Mouse (Mus musculus) olfactory bulb, adult 2 months (tissue): ENCODE results near the gene Cdk5rap2. TPM values are rescaled to one million over a fixed set of nuclear protein-coding genes. Genes with fewer than 3 reads are reported as not detected.

Experiments used
- H3K27ac ChIP-seq: fragments of 200-500 bp; 2 replicates; pipeline ENCODE4 v1.5.1; 2012; ENCODE audit warnings: low read depth, low read length; ENCODE audit not compliant: insufficient read depth
- H3K4me1 ChIP-seq: fragments of 200-500 bp; 2 replicates; pipeline ENCODE4 v1.6.1; 2012; ENCODE audit warnings: low read length; ENCODE audit not compliant: control insufficient read depth, insufficient read depth
- H3K4me3 ChIP-seq: fragments of 200-500 bp; 2 replicates; pipeline ENCODE4 v1.5.1; 2012; ENCODE audit warnings: mild to moderate bottlenecking, low read depth, low read length, moderate library complexity; ENCODE audit not compliant: insufficient read depth
- CTCF ChIP-seq: fragments of 200-500 bp; IDR thresholded peaks from 2 replicates; pipeline ENCODE4 v1.5.1; 2012; ENCODE audit warnings: low read depth, mild to moderate bottlenecking, low read length, moderate library complexity; ENCODE audit not compliant: insufficient read depth
- POLR2A ChIP-seq: fragments of 200-500 bp; IDR thresholded peaks from 2 replicates; pipeline ENCODE4 v1.6.1; 2012; ENCODE audit warnings: mild to moderate bottlenecking, low read depth, low read length, moderate library complexity; ENCODE audit not compliant: insufficient read depth
- WGBS: fragments of 180-500 bp; shearing (Covaris S2); methylation state at CpG from one replicate; pipeline ENCODE4 v1.1.7; 2018; 5-methylcytosine and 5-hydroxymethylcytosine counted together
- polyA plus RNA-seq: library from polyadenylated mRNA; stranded (reverse); fragments of >200 nt; gene quantifications from 2 replicates; pipeline ENCODE4 v1.2.4, GENCODE M21; 2012; ENCODE audit warnings: low replicate concordance; ENCODE audit not compliant: missing spikeins, insufficient read depth, insufficient read length

Gene Cdk5rap2
- polyA plus RNA-seq, 1 experiment = 306 TPM

- WGBS = 86% methylated on average over 5 of the region's 5 CpGs
- no peak overlapping the region for H3K27ac ChIP-seq
- H3K4me3 ChIP-seq = no peak overlapping the region
- 0 out of 2 replicates have a peak, but pooled peaks cover 3% of the 10 kb centered on the region for H3K4me1 ChIP-seq
- TF ChIP-seq CTCF (no peak), POLR2A (no peak)
Measured at GRCm38 (mm10) chr4:70399476-70399875, 10.8 kb downstream of the Cdk5rap2 start.

DNA sequence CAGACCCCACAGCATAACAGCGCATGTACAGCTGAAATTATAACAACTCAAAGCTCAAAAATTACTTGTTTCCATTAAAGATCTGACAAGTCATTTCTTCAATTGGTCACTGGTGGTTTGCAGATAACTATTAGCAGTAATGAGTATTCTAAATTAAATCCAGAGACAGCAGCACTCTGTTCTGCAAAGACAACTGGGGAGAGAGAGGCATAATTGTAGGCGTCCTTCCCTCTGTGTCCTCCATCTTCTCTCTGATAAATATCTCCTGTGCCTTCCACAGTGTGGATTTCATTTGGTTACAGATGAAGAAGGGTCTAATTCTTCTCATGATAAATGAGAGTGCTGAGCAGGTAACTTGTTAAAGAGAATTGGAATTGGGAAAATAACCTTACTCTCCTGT lies 11.2 kb downstream of the Cdk5rap2 start:
- WGBS = 92% methylated on average over 2 of the region's 2 CpGs
- Histone ChIP-seq H3K4me3 (no peak overlapping the region), H3K27ac (no peak overlapping the region), H3K4me1 (0 out of 2 replicates have a peak, but pooled peaks cover 3% of the 10 kb centered on the region)
- no peak for TF ChIP-seq POLR2A

DNA sequence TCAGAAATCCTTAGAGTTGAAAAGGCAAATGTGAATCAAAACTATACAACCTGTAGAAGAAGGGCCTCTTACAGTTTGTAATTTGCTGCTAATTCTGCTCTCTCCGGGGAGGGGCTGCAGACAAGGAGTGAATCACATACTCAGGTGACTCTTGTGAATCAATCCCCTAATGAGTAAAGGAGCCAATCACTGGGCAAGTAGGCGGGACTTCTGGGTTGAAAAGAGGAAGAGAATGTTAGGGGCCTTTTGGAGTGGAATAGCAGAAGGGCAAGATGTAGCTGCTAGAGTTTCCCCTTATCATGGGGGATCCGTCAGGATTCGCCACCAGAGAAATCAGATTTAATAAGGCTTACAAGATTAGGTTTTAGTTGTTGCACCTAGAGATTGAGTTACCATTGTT lies 12.2 kb downstream of the Cdk5rap2 start:
- WGBS = 83% methylated on average over 4 of the region's 4 CpGs
- Histone ChIP-seq H3K27ac (no peak overlapping the region), H3K4me3 (no peak overlapping the region), H3K4me1 (0 out of 2 replicates have a peak, but pooled peaks cover 3% of the 10 kb centered on the region)
- TF ChIP-seq POLR2A (no peak), CTCF (no peak)

GRCm38 (mm10) chr4:70396701-70397100 lies 13.5 kb downstream of the Cdk5rap2 start:
- TF ChIP-seq POLR2A (no peak), CTCF (no peak)
- 90% methylated on average over 5 of the region's 5 CpGs for WGBS
- no peaks in the 10 kb centered on the region for H3K4me1 ChIP-seq

DNA sequence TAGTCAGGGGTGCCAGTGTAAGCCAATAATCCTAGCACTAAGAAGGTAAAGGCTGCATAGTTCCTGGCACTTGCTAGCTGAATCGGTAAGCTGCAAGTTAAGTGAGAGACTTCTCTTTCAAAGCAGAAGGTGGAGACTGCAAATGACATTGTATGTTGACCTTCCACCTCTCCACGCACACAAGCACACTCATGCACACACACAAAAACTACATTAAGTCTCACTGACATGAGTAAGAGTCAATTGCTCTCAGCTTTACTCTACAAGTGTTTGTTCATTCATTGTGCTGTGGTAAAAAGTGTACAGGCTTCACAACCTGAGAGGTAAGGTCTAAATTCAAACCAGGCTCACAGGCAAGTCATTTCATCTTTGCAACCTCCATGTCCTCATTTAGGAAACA lies 15.5 kb downstream of the Cdk5rap2 start:
- TF ChIP-seq CTCF (no peak), POLR2A (no peak)
- 95% methylated on average over 2 of the region's 2 CpGs for WGBS
- Histone ChIP-seq H3K4me1 (peaks cover 5% of the 10 kb centered on the region; the same call in 1 of the 2 replicates), H3K4me3 (no peak overlapping the region), H3K27ac (no peak overlapping the region)

More at GRCm38 (mm10) chr4:70396701-70397100, 13.5 kb downstream of the Cdk5rap2 start:
- no peak overlapping the region for H3K27ac ChIP-seq
- no peak overlapping the region for H3K4me3 ChIP-seq

DNA sequence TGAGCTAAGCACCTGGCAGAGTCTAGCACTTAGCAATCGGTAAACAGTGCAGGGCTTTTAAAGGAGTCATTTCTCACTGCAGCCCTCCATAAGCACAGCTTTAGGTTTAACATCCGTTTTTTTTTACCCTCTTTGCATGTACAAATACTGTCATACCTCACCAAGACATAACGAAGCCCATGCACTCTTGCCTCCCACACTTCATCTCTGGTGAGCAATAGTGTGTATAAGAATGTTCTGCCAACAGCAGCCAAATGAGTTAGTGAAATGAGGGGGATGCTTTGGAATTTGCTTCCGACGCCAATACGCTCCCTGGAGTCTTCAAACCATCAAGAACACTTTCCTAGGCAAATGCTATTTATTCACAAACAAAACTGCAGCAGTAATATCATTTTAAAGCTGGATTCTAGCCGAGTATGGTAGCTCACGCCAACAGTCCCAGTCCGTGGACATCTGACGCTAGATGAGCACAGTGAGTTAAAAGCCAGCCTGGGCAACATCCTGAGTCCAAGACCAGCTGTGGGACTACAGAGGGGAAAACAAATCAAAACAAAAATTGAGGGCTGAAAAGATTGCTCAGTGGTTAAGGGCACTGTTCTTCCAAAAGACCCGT lies 18.4 kb downstream of the Cdk5rap2 start:
- Histone ChIP-seq H3K4me1 (peaks cover 5% of the 10 kb centered on the region; the same call in 1 of the 2 replicates), H3K27ac (no peak overlapping the region), H3K4me3 (no peak overlapping the region)
- WGBS = 83% methylated on average over 11 of the region's 11 CpGs
- no peak for TF ChIP-seq POLR2A
- TF ChIP-seq CTCF = no peak

GRCm38 (mm10) chr4:70391073-70391472 lies 19.2 kb downstream of the Cdk5rap2 start:
- peaks cover 5% of the 10 kb centered on the region; the same call in 1 of the 2 replicates for H3K4me1 ChIP-seq
- H3K4me3 ChIP-seq = no peak overlapping the region
- no peak overlapping the region for H3K27ac ChIP-seq
- 81% methylated on average over 9 of the region's 9 CpGs for WGBS
- TF ChIP-seq POLR2A (no peak), CTCF (no peak)

- TF ChIP-seq CTCF (no peak), POLR2A (no peak)
- H3K27ac ChIP-seq = no peak overlapping the region
- WGBS = 94% methylated on average over 5 of the region's 5 CpGs
- no peak overlapping the region for H3K4me3 ChIP-seq
- H3K4me1 ChIP-seq = peaks cover 2% of the 10 kb centered on the region; the same call in 1 of the 2 replicates
Measured at GRCm38 (mm10) chr4:70386206-70386605, 24.0 kb downstream of the Cdk5rap2 start.

DNA sequence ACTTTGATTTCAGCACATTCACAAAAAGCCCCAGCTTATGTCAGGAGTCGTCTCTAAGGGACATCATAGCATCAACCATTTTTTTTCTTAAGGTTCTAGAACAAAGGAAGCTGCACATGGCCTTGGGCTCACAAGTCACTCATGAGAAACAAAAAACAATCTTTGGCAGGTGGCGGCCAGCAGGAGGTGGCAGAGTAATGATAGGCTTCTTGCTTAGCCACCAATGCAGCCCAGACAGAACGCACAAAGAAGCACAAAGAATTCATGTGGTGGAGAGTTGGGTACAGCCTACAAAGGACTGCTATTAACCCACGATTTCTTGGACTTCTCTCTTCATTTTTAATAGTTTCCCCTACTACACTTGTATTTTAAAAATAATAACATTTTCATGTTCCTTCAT lies 32.9 kb downstream of the Cdk5rap2 start:
- H3K4me1 ChIP-seq = no peaks in the 10 kb centered on the region
- 48% methylated on average over 4 of the region's 4 CpGs for WGBS
- TF ChIP-seq POLR2A (no peak), CTCF (no peak)
- no peak overlapping the region for H3K27ac ChIP-seq
- no peak overlapping the region for H3K4me3 ChIP-seq

GRCm38 (mm10) chr4:70365061-70365858 lies 45.0 kb downstream of the Cdk5rap2 start:
- no peak for TF ChIP-seq POLR2A
- TF ChIP-seq CTCF = no peak
- H3K4me3 ChIP-seq = no peak overlapping the region
- 88% methylated on average over 11 of the region's 11 CpGs for WGBS
- no peak overlapping the region for H3K27ac ChIP-seq
- no peaks in the 10 kb centered on the region for H3K4me1 ChIP-seq
